Mouse (Mus musculus) forebrain, embryonic 12.5 days (tissue): ENCODE data around the gene Gm20388. TPM values are rescaled to one million over a fixed set of nuclear protein-coding genes. Genes with fewer than 3 reads are reported as not detected.

Source experiments
- ATAC-seq: fragments of 200-750 bp; cut with Nextera tagmentation; 2 replicates; pipeline ENCODE4 v1.8.0; 2017; ENCODE audit warnings: moderate TSS enrichment; ENCODE audit not compliant: low FRiP score
- H3K27ac ChIP-seq: fragments of 300-500 bp; sonication (generic); 2 replicates; pipeline ENCODE4 v1.5.1; 2016; ENCODE audit warnings: mild to moderate bottlenecking
- H3K27me3 ChIP-seq: fragments of 300-500 bp; sonication (generic); 2 replicates; pipeline ENCODE4 v1.6.1; 2016; ENCODE audit warnings: mild to moderate bottlenecking
- H3K36me3 ChIP-seq: fragments of 300-500 bp; sonication (generic); replicated peaks from 2 replicates; pipeline ENCODE4 v1.6.1; 2016; ENCODE audit warnings: mild to moderate bottlenecking
- H3K4me1 ChIP-seq: fragments of 300-500 bp; sonication (generic); 2 replicates; pipeline ENCODE4 v1.6.1; 2016
- H3K4me2 ChIP-seq: fragments of 300-500 bp; sonication (generic); 2 replicates; pipeline ENCODE4 v1.6.1; 2016; ENCODE audit warnings: mild to moderate bottlenecking, moderate library complexity
- H3K4me3 ChIP-seq: fragments of 300-500 bp; sonication (generic); replicated peaks from 2 replicates; pipeline ENCODE4 v1.5.1; 2016; ENCODE audit warnings: mild to moderate bottlenecking
- H3K9ac ChIP-seq: fragments of 300-500 bp; sonication (generic); 2 replicates; pipeline ENCODE4 v1.6.1; 2016; ENCODE audit warnings: mild to moderate bottlenecking
- H3K9me3 ChIP-seq: fragments of 300-500 bp; sonication (generic); 2 replicates; pipeline ENCODE4 v1.6.1; 2016
- WGBS: fragments of 180-500 bp; shearing (Covaris S2); methylation state at CpG from one replicate; pipeline ENCODE4 v1.1.7; 2016; 5-methylcytosine and 5-hydroxymethylcytosine counted together
- polyA plus RNA-seq: library from polyadenylated mRNA; unstranded; fragments of >200 nt; fragmentation: Nextera tagmentation; extraction: Ambion mirVana; gene quantifications from 2 replicates; pipeline ENCODE4 v1.2.1, GENCODE M21; 2016

Gm20388 gene
- polyA plus RNA-seq, 1 experiment from 2014 or later = not detected

- Histone ChIP-seq H3K4me3 (no peak overlapping the region), H3K4me2 (0 out of 2 replicates have a peak overlapping the region, but pooled peaks have one; percentile 0), H3K36me3 (no peaks in the 10 kb centered on the region), H3K9me3 (no peaks in the 10 kb centered on the region), H3K27me3 (peaks cover 36% of the 10 kb centered on the region), H3K4me1 (peaks cover 52% of the 10 kb centered on the region), H3K9ac (no peak overlapping the region), H3K27ac (peak overlapping the region; percentile 51)
- peak; percentile 59; the same call in 1 of the 2 replicates for ATAC-seq
- WGBS = 68% methylated on average over 12 of the region's 14 CpGs
These were observed 2755.2 kb downstream of the Gm20388 start for GRCm38 (mm10) chr8:122665667-122666316.

GRCm38 (mm10) chr8:122666338-122666764 lies 2755.7 kb downstream of the Gm20388 start:
- no peak for ATAC-seq

GRCm38 (mm10) chr8:122666827-122667226 lies 2756.2 kb downstream of the Gm20388 start:
- H3K4me1 ChIP-seq = peaks cover 44% of the 10 kb centered on the region
- H3K9ac ChIP-seq = no peak overlapping the region
- peaks cover 47% of the 10 kb centered on the region for H3K27me3 ChIP-seq
- 0 out of 2 replicates have a peak overlapping the region, but pooled peaks have one; percentile 1 for H3K4me2 ChIP-seq
- no peaks in the 10 kb centered on the region for H3K9me3 ChIP-seq
- H3K4me3 ChIP-seq = no peak overlapping the region
- H3K27ac ChIP-seq = peak overlapping the region; percentile 37
- WGBS = 62% methylated on average over 12 of the region's 12 CpGs
- no peak for ATAC-seq
- no peaks in the 10 kb centered on the region for H3K36me3 ChIP-seq

More at GRCm38 (mm10) chr8:122666338-122666764, 2755.7 kb downstream of the Gm20388 start:
- 66% methylated on average over 9 of the region's 9 CpGs for WGBS
- Histone ChIP-seq H3K4me2 (0 out of 2 replicates have a peak overlapping the region, but pooled peaks have one; percentile 1), H3K4me3 (no peak overlapping the region), H3K9ac (no peak overlapping the region), H3K27me3 (peaks cover 42% of the 10 kb centered on the region), H3K4me1 (peaks cover 49% of the 10 kb centered on the region), H3K9me3 (no peaks in the 10 kb centered on the region), H3K36me3 (no peaks in the 10 kb centered on the region), H3K27ac (peak overlapping the region; percentile 37)

DNA sequence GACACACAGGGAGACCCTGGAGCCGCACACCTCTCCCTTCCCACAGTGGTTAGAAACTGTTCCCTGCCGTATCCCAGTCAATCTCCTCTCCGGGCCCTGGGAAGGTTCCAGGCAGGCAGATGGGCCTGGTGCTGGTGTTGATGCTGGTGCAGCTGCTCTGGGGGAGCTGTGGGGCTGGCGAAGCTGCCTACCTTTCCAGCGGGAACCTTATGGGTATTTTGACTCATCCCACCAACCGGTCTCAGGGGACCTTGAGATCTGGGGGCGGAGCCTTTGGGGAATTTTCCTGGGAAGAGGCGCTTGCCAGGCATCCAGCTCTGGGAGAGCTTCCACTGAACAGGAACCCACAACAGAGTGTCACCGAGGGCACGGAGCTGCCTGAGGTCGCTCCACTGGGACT lies 2757.2 kb downstream of the Gm20388 start:
- WGBS = 78% methylated on average over 11 of the region's 11 CpGs
- ATAC-seq = no peak
- Histone ChIP-seq H3K4me2 (no peak overlapping the region), H3K4me3 (no peak overlapping the region), H3K27me3 (peaks cover 56% of the 10 kb centered on the region), H3K9ac (no peak overlapping the region), H3K4me1 (peaks cover 44% of the 10 kb centered on the region), H3K9me3 (no peaks in the 10 kb centered on the region), H3K27ac (no peak overlapping the region), H3K36me3 (no peaks in the 10 kb centered on the region)

GRCm38 (mm10) chr8:122669370-122669769 lies 2758.7 kb downstream of the Gm20388 start:
- 10% methylated on average over 5 of the region's 5 CpGs for WGBS
- no peaks in the 10 kb centered on the region for H3K36me3 ChIP-seq
- no peaks in the 10 kb centered on the region for H3K9me3 ChIP-seq
- no peak for ATAC-seq
- peaks cover 49% of the 10 kb centered on the region for H3K4me1 ChIP-seq
- H3K4me3 ChIP-seq = no peak overlapping the region
- H3K4me2 ChIP-seq = no peak overlapping the region
- H3K9ac ChIP-seq = no peak overlapping the region
- no peak overlapping the region for H3K27ac ChIP-seq
- peaks cover 71% of the 10 kb centered on the region for H3K27me3 ChIP-seq

GRCm38 (mm10) chr8:122670001-122670400 lies 2759.4 kb downstream of the Gm20388 start:
- Histone ChIP-seq H3K4me1 (peaks cover 47% of the 10 kb centered on the region), H3K4me2 (no peak overlapping the region)
- WGBS = 16% methylated on average over 11 of the region's 11 CpGs

GRCm38 (mm10) chr8:122670718-122671117 lies 2760.1 kb downstream of the Gm20388 start:
- H3K4me1 ChIP-seq = peaks cover 47% of the 10 kb centered on the region
- no peak overlapping the region for H3K4me2 ChIP-seq
- H3K4me3 ChIP-seq = no peak overlapping the region
- H3K27ac ChIP-seq = no peak overlapping the region
- ATAC-seq = no peak
- no peaks in the 10 kb centered on the region for H3K36me3 ChIP-seq
- 52% methylated on average over 3 of the region's 3 CpGs for WGBS
- H3K27me3 ChIP-seq = peaks cover 84% of the 10 kb centered on the region
- H3K9ac ChIP-seq = no peak overlapping the region
- H3K9me3 ChIP-seq = no peaks in the 10 kb centered on the region

More at GRCm38 (mm10) chr8:122670001-122670400, 2759.4 kb downstream of the Gm20388 start:
- Histone ChIP-seq H3K27ac (no peak overlapping the region), H3K36me3 (no peaks in the 10 kb centered on the region), H3K27me3 (peaks cover 77% of the 10 kb centered on the region), H3K4me3 (no peak overlapping the region), H3K9me3 (no peaks in the 10 kb centered on the region), H3K9ac (no peak overlapping the region)
- no peak for ATAC-seq

DNA sequence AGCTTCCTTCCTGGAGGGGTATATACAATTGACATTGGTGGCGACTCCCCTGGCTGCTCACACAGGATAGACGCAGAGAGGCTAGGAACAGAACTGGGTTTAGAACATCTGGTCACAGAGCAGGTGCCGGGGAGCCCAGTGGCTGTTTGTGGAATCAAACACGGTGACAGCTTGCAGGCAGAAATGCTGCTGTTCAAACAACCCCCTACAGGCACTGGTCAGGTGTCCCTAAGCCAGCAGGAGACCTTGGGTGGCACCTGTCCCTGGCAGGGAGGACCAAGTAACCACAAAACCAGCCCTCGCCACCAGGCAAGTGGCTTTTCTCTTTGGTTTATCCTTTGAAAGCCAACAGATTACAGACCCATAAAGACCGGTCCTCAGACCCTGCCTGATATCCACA lies 2761.3 kb downstream of the Gm20388 start:
- Histone ChIP-seq H3K9me3 (no peaks in the 10 kb centered on the region), H3K9ac (no peak overlapping the region), H3K4me3 (no peak overlapping the region), H3K27ac (no peak overlapping the region), H3K27me3 (peaks cover 96% of the 10 kb centered on the region), H3K4me1 (peaks cover 43% of the 10 kb centered on the region), H3K36me3 (no peaks in the 10 kb centered on the region), H3K4me2 (no peak overlapping the region)
- ATAC-seq = no peak
- WGBS = 70% methylated on average over 6 of the region's 6 CpGs

DNA sequence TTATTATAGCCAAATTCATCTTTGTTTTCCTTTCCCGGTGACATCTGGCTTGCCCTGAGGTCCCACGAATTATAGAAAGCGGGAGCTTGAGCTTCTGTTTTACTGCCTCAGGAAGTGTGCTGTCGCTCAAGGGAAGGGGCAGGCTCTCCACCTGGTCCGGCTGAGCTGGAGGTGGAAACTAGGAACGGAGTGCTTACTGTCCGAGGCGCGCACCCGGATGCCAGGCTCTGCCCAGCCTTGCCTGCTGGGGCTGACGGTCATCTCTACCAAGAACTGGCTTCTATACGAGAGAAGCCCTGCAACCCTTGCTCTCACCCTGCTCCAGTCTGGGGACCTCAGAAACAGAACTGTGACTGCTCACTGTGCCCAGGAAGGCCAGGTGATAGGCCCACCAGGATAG lies 2763.3 kb downstream of the Gm20388 start:
- Histone ChIP-seq H3K9ac (no peak overlapping the region), H3K9me3 (no peaks in the 10 kb centered on the region), H3K4me2 (no peak overlapping the region), H3K36me3 (no peaks in the 10 kb centered on the region), H3K4me1 (peaks cover 47% of the 10 kb centered on the region), H3K27me3 (peaks cover 98% of the 10 kb centered on the region), H3K4me3 (no peak overlapping the region), H3K27ac (no peak overlapping the region)
- 86% methylated on average over 12 of the region's 12 CpGs for WGBS
- ATAC-seq = no peak

GRCm38 (mm10) chr8:122674999-122675398 lies 2764.4 kb downstream of the Gm20388 start:
- no peak overlapping the region for H3K9ac ChIP-seq
- peaks cover 54% of the 10 kb centered on the region for H3K4me1 ChIP-seq
- WGBS = 45% methylated on average over 7 of the region's 7 CpGs
- H3K27ac ChIP-seq = no peak overlapping the region
- no peaks in the 10 kb centered on the region for H3K36me3 ChIP-seq
- no peak for ATAC-seq
- H3K4me3 ChIP-seq = no peak overlapping the region
- no peaks in the 10 kb centered on the region for H3K9me3 ChIP-seq
- H3K27me3 ChIP-seq = peaks cover 99% of the 10 kb centered on the region
- H3K4me2 ChIP-seq = peak overlapping the region; percentile 89; the same call in 1 of the 2 replicates

GRCm38 (mm10) chr8:122675596-122676420 lies 2765.2 kb downstream of the Gm20388 start:
- Histone ChIP-seq H3K27ac (peak overlapping the region; percentile 90; the same call in 1 of the 2 replicates), H3K27me3 (peaks cover 99% of the 10 kb centered on the region), H3K36me3 (no peaks in the 10 kb centered on the region), H3K9me3 (no peaks in the 10 kb centered on the region), H3K4me1 (peaks cover 53% of the 10 kb centered on the region), H3K9ac (peak overlapping the region; percentile 83), H3K4me3 (peak overlapping the region; percentile 60), H3K4me2 (peak overlapping the region; percentile 89)
- no peak for ATAC-seq
- WGBS = 80% methylated on average over 17 of the region's 17 CpGs
